Comparison of ENCODE assay signal across 8 mouse cellular contexts in the genomic region with DNA sequence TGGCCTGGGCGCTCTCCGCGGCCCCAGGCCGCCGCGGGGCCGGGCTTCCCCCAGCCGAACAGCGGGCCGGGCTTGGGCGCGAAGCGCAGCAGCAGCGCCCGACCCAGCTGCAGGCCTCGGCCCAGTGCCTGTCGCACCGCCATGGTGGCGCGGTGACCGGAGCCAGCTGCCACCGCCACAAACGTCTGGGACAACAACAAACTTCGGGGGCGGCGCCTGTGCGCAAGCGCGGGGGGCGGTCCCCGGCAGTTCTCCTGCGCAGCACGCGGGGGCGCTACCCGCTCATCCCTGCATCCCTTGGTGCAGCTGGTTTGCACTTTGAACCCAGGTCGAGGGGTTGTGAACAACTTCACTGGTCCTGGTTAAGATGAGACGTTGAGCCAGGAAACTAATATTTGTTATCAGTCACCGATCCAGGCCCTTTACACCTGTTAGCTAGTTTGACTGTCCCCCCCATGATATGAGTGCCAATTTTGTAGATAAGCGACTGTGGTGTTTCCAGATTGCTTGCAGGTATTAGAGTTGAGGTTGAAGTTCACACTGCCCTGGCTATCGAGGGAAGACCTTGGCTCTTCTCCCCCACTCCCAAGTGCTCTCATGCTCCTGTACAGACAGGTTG. TPM values are rescaled to one million over a fixed set of nuclear protein-coding genes. Genes with fewer than 3 reads are reported as not detected.
A peak's percentile ranks its signal among the peaks of the same experiment; 100 is the strongest.
DNase-seq lines count a peak whose midpoint lies in the region; ATAC-seq and TF ChIP-seq lines count a peak whose summit lies in the region.

A gene (minus strand): TSS at position 231 of the 619 bp plus-strand sequence.

- TF ChIP-seq CTCF in heart, adult 2 months (IDR thresholded peaks at IDR 0.05), result peak; percentile 94

- peaks cover 4% of the 10 kb centered on the region; the same call in 1 of the 2 replicates for H3K79me2 ChIP-seq in heart, adult 2 months (replicated peaks; ENCODE audit: control insufficient read depth, insufficient read depth, low read length)

- peaks cover 6% of the 10 kb centered on the region for H3K27me3 ChIP-seq in embryonic facial prominence, embryonic 13.5 days
- H3K27me3 ChIP-seq in heart, adult 2 months (ENCODE audit: control insufficient read depth, insufficient read depth, low read length), result no peaks in the 10 kb centered on the region
- peaks cover 7% of the 10 kb centered on the region for H3K27me3 ChIP-seq in limb, embryonic 12.5 days
- no peaks in the 10 kb centered on the region for H3K27me3 ChIP-seq in midbrain, embryonic 14.5 days (ENCODE audit: control insufficient read depth, insufficient read depth, low read length)

- H3K4me3 ChIP-seq in embryonic facial prominence, embryonic 13.5 days, result peak within 1 kb of the TSS; percentile 95
- H3K4me3 ChIP-seq in heart, adult 2 months, result peak within 1 kb of the TSS; percentile 87
- H3K4me3 ChIP-seq in limb, embryonic 12.5 days (replicated peaks), result peak within 1 kb of the TSS; percentile 93
- H3K4me3 ChIP-seq in midbrain, embryonic 14.5 days (replicated peaks; ENCODE audit: low read depth, low read length), result peak within 1 kb of the TSS; percentile 82

- 3% methylated on average over 41 of the region's 41 CpGs for WGBS in embryonic facial prominence, embryonic 13.5 days
- WGBS in heart, adult 2 months, result 3% methylated on average over 41 of the region's 41 CpGs
- WGBS in limb, embryonic 12.5 days, result 4% methylated on average over 41 of the region's 41 CpGs
- WGBS in midbrain, embryonic 14.5 days, result 4% methylated on average over 39 of the region's 41 CpGs

- peak; percentile 56; the same call in 1 of the 2 replicates for ATAC-seq in embryonic facial prominence, embryonic 13.5 days (ENCODE audit: insufficient number of reproducible peaks, insufficient read depth, low FRiP score, low TSS enrichment, low read depth)
- peak; percentile 56 for ATAC-seq in limb, embryonic 12.5 days (ENCODE audit: insufficient number of reproducible peaks, insufficient read depth, low FRiP score, low TSS enrichment, low read depth)
- ATAC-seq in midbrain, embryonic 14.5 days (ENCODE audit: low FRiP score, low TSS enrichment), result peak; percentile 77

- peak within 1 kb of the TSS; percentile 95 for H3K9ac ChIP-seq in embryonic facial prominence, embryonic 13.5 days
- peak within 1 kb of the TSS; percentile 90 for H3K9ac ChIP-seq in heart, adult 2 months (ENCODE audit: low read depth, low read length)
- peak within 1 kb of the TSS; percentile 93 for H3K9ac ChIP-seq in limb, embryonic 12.5 days (replicated peaks)
- peak within 1 kb of the TSS; percentile 84 for H3K9ac ChIP-seq in midbrain, embryonic 14.5 days (replicated peaks; ENCODE audit: low read length)

- peak; percentile 71 for DNase-seq in 3T3-L1 (ENCODE audit: low read depth, low spot score)
- DNase-seq in adrenal gland, postnatal 4 days (ENCODE audit: low spot score in 2 of 2), result peak; percentile 82 to 87
- DNase-seq in heart, adult 2 months, result peak; percentile 94 to 97
- peak; percentile 93 to 97 for DNase-seq in kidney, adult 8-10 months
- peak; percentile 92 for DNase-seq in midbrain, embryonic 14.5 days
- peak; percentile 85 for DNase-seq in spleen, adult 12 weeks (ENCODE audit: low spot score)

- TF ChIP-seq POLR2A in heart, adult 2 months (IDR thresholded peaks at IDR 0.05; ENCODE audit: insufficient read depth, low read depth, low read length), result peak; percentile 83

- peak; percentile 52; the same call in 1 of the 2 replicates for TF ChIP-seq EP300 in heart, adult 2 months (IDR thresholded peaks at IDR 0.05; ENCODE audit: insufficient read depth, low read depth, low read length)

- peak within 1 kb of the TSS; percentile 62 for H3K4me2 ChIP-seq in embryonic facial prominence, embryonic 13.5 days
- peak within 1 kb of the TSS; percentile 70 for H3K4me2 ChIP-seq in limb, embryonic 12.5 days
- peak within 1 kb of the TSS; percentile 63 for H3K4me2 ChIP-seq in midbrain, embryonic 14.5 days (ENCODE audit: low read length)

- no peaks in the 10 kb centered on the region for H3K9me3 ChIP-seq in embryonic facial prominence, embryonic 13.5 days
- H3K9me3 ChIP-seq in limb, embryonic 12.5 days, result no peaks in the 10 kb centered on the region
- H3K9me3 ChIP-seq in midbrain, embryonic 14.5 days (ENCODE audit: control insufficient read depth, low read length), result no peaks in the 10 kb centered on the region

- H3K27ac ChIP-seq in embryonic facial prominence, embryonic 13.5 days, result peak within 1 kb of the TSS; percentile 94
- peak within 1 kb of the TSS; percentile 99 for H3K27ac ChIP-seq in heart, adult 2 months
- peak within 1 kb of the TSS; percentile 97 for H3K27ac ChIP-seq in limb, embryonic 12.5 days
- peak within 1 kb of the TSS; percentile 93 for H3K27ac ChIP-seq in midbrain, embryonic 14.5 days (replicated peaks; ENCODE audit: low read depth, low read length)

- no peaks in the 10 kb centered on the region for H3K36me3 ChIP-seq in embryonic facial prominence, embryonic 13.5 days
- H3K36me3 ChIP-seq in heart, adult 2 months (ENCODE audit: control insufficient read depth, insufficient read depth, low read length), result peaks cover 4% of the 10 kb centered on the region; the same call in 1 of the 2 replicates
- no peaks in the 10 kb centered on the region for H3K36me3 ChIP-seq in limb, embryonic 12.5 days
- no peaks in the 10 kb centered on the region for H3K36me3 ChIP-seq in midbrain, embryonic 14.5 days (ENCODE audit: control insufficient read depth, insufficient read depth, low read length)

- peaks cover 18% of the 10 kb centered on the region for H3K4me1 ChIP-seq in embryonic facial prominence, embryonic 13.5 days
- H3K4me1 ChIP-seq in heart, adult 2 months (ENCODE audit: control insufficient read depth, insufficient read depth, low read length), result peaks cover 13% of the 10 kb centered on the region
- peaks cover 6% of the 10 kb centered on the region; the same call in 1 of the 2 replicates for H3K4me1 ChIP-seq in limb, embryonic 12.5 days (replicated peaks)
- peaks cover 18% of the 10 kb centered on the region for H3K4me1 ChIP-seq in midbrain, embryonic 14.5 days (ENCODE audit: control insufficient read depth, insufficient read depth, low read length)

- intact Hi-C loops in heart, adult 2 months (cut with DNase I), result loop anchor here (1.0 kb wide), 1 partner anchor 53 kb away; no protein-coding TSS in a partner anchor

RNA-seq across cellular contexts. Expression of the gene that starts here (rescaled TPM):
- 100 to 1,000 TPM; 153 to 158 TPM for total RNA-seq in adrenal gland, postnatal 4 days (2021)
- polyA plus RNA-seq in embryonic facial prominence, embryonic 13.5 days (2015; fragmentation: Nextera tagmentation; extraction: Ambion mirVana), result 54.7 and 57.5 TPM in 2 replicates
- 100 to 1,000 TPM; 719 to 844 TPM for total RNA-seq in heart, adult 2 months (2021)
- 423 and 554 TPM in 2 replicates for polyA plus RNA-seq in heart, adult 2 months (2012; rRNA removed)
- polyA plus RNA-seq in limb, embryonic 12.5 days (2016; fragmentation: Nextera tagmentation; extraction: Ambion mirVana), result 55.8 and 57.4 TPM in 2 replicates
- polyA plus RNA-seq in midbrain, embryonic 14.5 days (2014; fragmentation: Nextera tagmentation; extraction: Ambion mirVana), result 54.1 and 74.7 TPM in 2 replicates

Comparison
In these comparisons a context has a peak if more than half of its experiments do, and no peak if none do; other contexts are left out.
1. Peak in every context shown above with its lines: DNase-seq, ATAC-seq, H3K4me3 ChIP-seq and H3K27ac ChIP-seq.
2. RNA of the gene that starts here (total RNA-seq): 719 to 844 TPM in heart, adult 2 months; 153 to 158 TPM in adrenal gland, postnatal 4 days; every median in the first group is over 4 times any median in the second.